Mouse (Mus musculus) stomach, postnatal 0 days (tissue): Measurements from ENCODE around the gene 6430550D23Rik. TPM values are rescaled to one million over a fixed set of nuclear protein-coding genes. Genes with fewer than 3 reads are reported as not detected.

Source experiments
- ATAC-seq: fragments of 200-750 bp; cut with Nextera tagmentation; 2 replicates; pipeline ENCODE4 v1.8.0; 2017; ENCODE audit not compliant: low FRiP score, low TSS enrichment
- DNase-seq: peaks from one replicate; pipeline ENCODE4 v3.0.0-alpha.2; 2016; ENCODE audit warnings: low spot score
- H3K27ac ChIP-seq: fragments of 300-500 bp; sonication (generic); replicated peaks from 2 replicates; pipeline ENCODE4 v1.5.1; 2014; ENCODE audit warnings: mild to moderate bottlenecking, control low read depth
- H3K27me3 ChIP-seq: fragments of 300-500 bp; sonication (generic); 2 replicates; pipeline ENCODE4 v1.6.1; 2014; ENCODE audit warnings: low read length; ENCODE audit not compliant: control insufficient read depth, insufficient read depth
- H3K36me3 ChIP-seq: fragments of 300-500 bp; sonication (generic); 2 replicates; pipeline ENCODE4 v1.6.1; 2014; ENCODE audit warnings: low read length, mixed read lengths; ENCODE audit not compliant: control insufficient read depth, insufficient read depth
- H3K4me1 ChIP-seq: fragments of 300-500 bp; sonication (generic); replicated peaks from 2 replicates; pipeline ENCODE4 v1.6.1; 2014; ENCODE audit warnings: antibody characterized with exemption; ENCODE audit not compliant: control insufficient read depth, insufficient read depth
- H3K4me2 ChIP-seq: fragments of 300-500 bp; sonication (generic); replicated peaks from 2 replicates; pipeline ENCODE4 v1.6.1; 2014; ENCODE audit warnings: low read depth, mild to moderate bottlenecking, control low read depth, moderate library complexity
- H3K4me3 ChIP-seq: fragments of 300-500 bp; sonication (generic); 2 replicates; pipeline ENCODE4 v1.5.1; 2014; ENCODE audit warnings: low read depth, low read length, control low read depth
- H3K9ac ChIP-seq: fragments of 300-500 bp; sonication (generic); 2 replicates; pipeline ENCODE4 v1.6.1; 2014; ENCODE audit warnings: mild to moderate bottlenecking, low read length, control low read depth, mixed read lengths
- H3K9me3 ChIP-seq: fragments of 300-500 bp; sonication (generic); 2 replicates; pipeline ENCODE4 v1.6.1; 2016; ENCODE audit warnings: low read length; ENCODE audit not compliant: control insufficient read depth
- CTCF ChIP-seq: IDR thresholded peaks from 2 replicates; pipeline ENCODE4 v1.5.1; 2016; ENCODE audit warnings: antibody characterized with exemption, low read depth, mild to moderate bottlenecking, moderate library complexity
- EP300 ChIP-seq: optimal IDR thresholded peaks from 2 replicates; pipeline ENCODE3; 2016; ENCODE audit warnings: antibody characterized with exemption
- WGBS: fragments of 180-500 bp; shearing (Covaris S2); extraction: QIAGEN DNeasy Blood & Tissue Kit; methylation state at CpG from one replicate; pipeline ENCODE4 v1.1.7; 2014; 5-methylcytosine and 5-hydroxymethylcytosine counted together
- polyA plus RNA-seq: library from polyadenylated mRNA; unstranded; fragments of >200 nt; fragmentation: Nextera tagmentation; extraction: Ambion mirVana; gene quantifications from 2 replicates; pipeline ENCODE4 v1.2.1, GENCODE M21; 2015

The 6430550D23Rik gene
- polyA plus RNA-seq, 1 experiment from 2014 or later = 0.65 TPM

DNA sequence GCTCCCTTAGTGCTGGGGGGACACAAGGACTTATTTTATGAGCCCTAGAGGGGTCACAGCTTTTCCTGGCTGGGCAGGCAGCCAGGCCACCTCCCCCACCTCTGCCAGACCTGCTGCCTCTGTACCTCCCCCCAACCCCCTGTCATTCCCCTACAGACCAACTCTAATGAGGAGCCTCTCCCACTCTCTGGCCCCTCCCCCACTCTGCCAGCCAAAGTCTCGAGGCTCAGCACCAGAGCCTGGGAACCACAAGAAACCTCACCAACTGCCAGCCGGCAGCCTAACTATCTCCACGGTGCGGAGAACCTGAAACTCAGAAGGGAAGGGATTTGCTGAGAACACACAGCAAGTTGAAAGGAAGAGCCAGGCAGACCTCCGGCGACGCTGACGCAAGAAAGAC is 64.3 kb downstream of the 6430550D23Rik start:
- Histone ChIP-seq H3K4me3 (no peak overlapping the region), H3K36me3 (no peaks in the 10 kb centered on the region), H3K9me3 (no peaks in the 10 kb centered on the region), H3K9ac (no peak overlapping the region), H3K4me2 (peak overlapping the region; percentile 32), H3K4me1 (peaks cover 2% of the 10 kb centered on the region; the same call in 1 of the 2 replicates), H3K27ac (no peak overlapping the region), H3K27me3 (no peaks in the 10 kb centered on the region)
- ATAC-seq = no peak
- no peak for DNase-seq
- TF ChIP-seq EP300 (no peak), CTCF (no peak)
- 12% methylated on average over 8 of the region's 8 CpGs for WGBS

DNA sequence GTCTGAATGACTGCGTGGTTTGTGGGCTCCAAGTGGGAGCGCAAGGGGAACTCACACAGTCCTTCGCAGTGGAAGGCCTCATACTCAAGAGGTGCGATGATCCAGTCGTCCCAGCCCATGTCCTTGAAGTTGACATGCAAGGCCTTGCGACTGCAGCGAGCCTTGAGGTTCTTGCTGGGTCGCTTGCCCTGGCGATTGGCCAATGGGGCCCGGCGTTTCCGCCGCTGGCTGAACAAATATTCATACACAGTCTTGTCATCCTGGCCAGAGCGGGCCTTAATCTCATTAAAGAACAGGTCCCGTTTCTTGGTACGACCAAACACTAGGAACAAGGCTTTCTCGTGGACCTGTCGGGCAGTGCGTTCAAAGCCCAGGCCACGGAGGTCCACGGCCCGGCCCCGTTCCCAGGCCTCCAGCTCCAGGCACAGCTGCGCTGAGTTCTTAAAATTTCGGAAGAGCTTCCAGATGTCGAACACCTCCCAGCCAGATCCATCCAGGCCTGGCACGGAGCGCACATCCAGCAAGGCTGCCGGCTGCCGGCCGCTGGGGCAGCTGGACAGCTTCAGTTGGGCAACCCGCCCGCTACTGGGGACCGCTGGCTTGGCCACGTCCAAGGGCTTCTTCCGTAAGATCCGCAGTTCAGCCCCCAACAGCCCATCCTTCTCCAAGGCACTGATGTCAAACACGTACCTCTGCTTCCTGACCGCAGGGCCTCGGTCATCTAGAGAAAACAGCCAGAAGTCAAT is 65.9 kb downstream of the 6430550D23Rik start:
- Histone ChIP-seq H3K4me1 (peaks cover 2% of the 10 kb centered on the region; the same call in 1 of the 2 replicates), H3K36me3 (no peaks in the 10 kb centered on the region), H3K27me3 (no peaks in the 10 kb centered on the region), H3K4me2 (no peak overlapping the region), H3K27ac (no peak overlapping the region), H3K9me3 (no peaks in the 10 kb centered on the region), H3K9ac (no peak overlapping the region), H3K4me3 (no peak overlapping the region)
- TF ChIP-seq CTCF (no peak), EP300 (no peak)
- WGBS = 77% methylated on average over 40 of the region's 40 CpGs
- no peak for ATAC-seq
- peak; percentile 65 for DNase-seq

DNA sequence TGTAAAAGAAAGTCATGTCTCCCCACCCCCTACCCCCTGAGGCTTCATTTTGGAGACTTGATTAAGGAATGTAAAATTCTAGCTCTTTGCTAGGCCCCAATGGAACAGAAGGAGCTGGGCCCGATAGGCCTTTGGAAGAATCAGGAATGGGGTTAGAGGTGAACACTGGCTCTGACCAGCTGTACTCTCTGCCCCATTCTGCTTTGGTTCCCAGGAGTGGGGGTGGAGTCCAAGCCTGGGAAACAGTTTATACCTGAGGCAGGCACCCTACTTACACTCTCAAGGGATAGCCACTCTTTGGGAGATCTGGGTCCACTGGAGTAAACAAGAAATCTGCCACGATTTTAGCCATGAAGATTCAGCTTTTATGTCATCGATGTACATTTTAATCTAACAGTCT is 67.1 kb downstream of the 6430550D23Rik start, which contains the start of gene Gm15557:
TSS of gene Gm15557 (plus strand) at position 48 of the 400 bp plus-strand sequence.
- H3K36me3 ChIP-seq = no peaks in the 10 kb centered on the region
- WGBS = 91% methylated on average over 3 of the region's 3 CpGs
- no peak within 1 kb of the TSS for H3K27ac ChIP-seq
- ATAC-seq (no peak), DNase-seq (no peak)
- H3K4me1 ChIP-seq = peaks cover 2% of the 10 kb centered on the region; the same call in 1 of the 2 replicates
- H3K9me3 ChIP-seq = no peaks in the 10 kb centered on the region
- no peak within 1 kb of the TSS for H3K9ac ChIP-seq
- no peaks in the 10 kb centered on the region for H3K27me3 ChIP-seq
- H3K4me2 ChIP-seq = no peak within 1 kb of the TSS
- no peak within 1 kb of the TSS for H3K4me3 ChIP-seq
- TF ChIP-seq EP300 = no peak

DNA sequence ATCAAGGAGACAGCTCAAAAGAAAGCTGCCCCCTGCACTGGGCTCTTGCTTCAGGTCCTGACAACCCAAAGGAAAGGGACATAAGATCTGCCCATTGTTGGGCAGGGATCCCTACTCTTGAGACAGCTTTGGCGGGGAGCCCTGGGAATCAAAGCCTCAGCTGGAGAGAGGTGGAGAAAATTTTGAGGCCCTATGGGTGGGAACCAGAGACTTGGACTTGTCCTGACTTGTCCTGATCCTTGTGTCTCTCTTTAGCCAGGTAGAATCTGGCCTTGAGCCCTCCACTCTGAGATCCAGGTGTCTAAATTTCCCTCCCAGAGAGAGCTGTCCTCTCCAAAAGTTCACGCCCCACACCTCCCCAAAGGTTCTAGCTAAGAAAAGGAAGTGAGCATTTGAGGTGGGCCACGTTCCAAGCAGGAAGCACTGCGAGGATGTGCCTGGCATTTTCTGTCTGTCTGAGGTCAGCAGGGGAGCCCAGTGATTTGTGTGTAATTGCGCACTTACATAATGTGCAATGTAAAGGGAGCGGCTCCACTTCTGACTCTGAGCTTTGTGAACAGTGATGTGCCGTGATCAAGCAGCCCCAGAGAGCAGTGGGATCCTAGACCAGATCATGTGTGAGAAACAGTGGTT is 67.8 kb downstream of the 6430550D23Rik start:
- Histone ChIP-seq H3K27me3 (no peaks in the 10 kb centered on the region), H3K4me3 (no peak overlapping the region), H3K36me3 (no peaks in the 10 kb centered on the region), H3K9me3 (no peaks in the 10 kb centered on the region), H3K9ac (no peak overlapping the region), H3K4me1 (peaks cover 2% of the 10 kb centered on the region; the same call in 1 of the 2 replicates), H3K4me2 (no peak overlapping the region), H3K27ac (no peak overlapping the region)
- DNase-seq (no peak), ATAC-seq (no peak)
- no peak for TF ChIP-seq EP300
- no peak for TF ChIP-seq CTCF
- 55% methylated on average over 7 of the region's 7 CpGs for WGBS

DNA sequence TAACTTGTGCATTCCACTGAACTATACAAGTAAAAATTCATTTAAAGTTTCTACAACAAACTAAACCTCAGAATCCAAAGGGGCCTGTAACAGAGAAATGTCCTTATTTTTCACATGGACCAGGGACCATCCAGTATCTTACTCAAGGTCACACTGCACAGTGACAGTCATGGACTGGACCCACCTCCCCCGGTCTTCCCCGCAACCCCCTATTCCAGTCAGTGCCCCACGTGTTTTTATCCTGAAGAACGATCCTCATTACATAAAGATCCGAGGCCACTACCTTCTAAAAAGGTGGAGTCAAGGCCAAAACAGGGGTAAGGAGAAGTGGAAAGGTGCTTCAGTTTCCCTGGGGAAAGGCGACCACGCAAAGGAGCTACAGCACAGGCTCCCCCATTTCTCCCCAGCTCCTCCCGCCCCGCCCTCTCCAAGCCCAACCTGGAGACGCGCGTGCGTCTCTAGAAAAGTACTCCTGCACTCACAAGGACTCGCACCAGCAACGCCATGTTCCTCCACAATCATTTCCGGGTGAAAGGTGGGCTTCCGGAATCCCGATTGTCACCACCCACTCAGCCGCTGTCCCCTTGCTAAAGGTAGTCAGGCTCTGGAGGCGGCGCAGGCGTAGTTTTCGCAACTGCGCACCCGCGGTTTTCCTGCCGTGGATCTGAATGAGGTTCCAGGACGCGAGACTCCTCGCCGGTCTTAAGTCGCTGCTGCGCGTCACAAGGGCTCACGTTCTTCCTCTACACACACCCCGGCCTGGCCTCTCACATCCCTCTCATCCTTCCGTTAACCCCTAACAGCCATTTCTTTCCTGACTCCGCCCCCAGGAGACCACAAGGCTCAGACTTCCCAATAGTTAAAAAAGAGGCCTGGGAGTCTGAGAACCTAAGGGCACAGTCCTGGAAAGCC is 78.0 kb downstream of the 6430550D23Rik start, which contains the start of gene Uqcc1:
TSS of gene Uqcc1 (minus strand) at position 780 of the 912 bp plus-strand sequence.
- TF ChIP-seq CTCF (no peak), EP300 (no peak)
- Histone ChIP-seq H3K9me3 (no peaks in the 10 kb centered on the region), H3K27ac (peak within 1 kb of the TSS; percentile 90), H3K27me3 (no peaks in the 10 kb centered on the region), H3K4me3 (peak within 1 kb of the TSS; percentile 65), H3K4me2 (peak within 1 kb of the TSS; percentile 75), H3K9ac (peak within 1 kb of the TSS; percentile 67), H3K36me3 (no peaks in the 10 kb centered on the region), H3K4me1 (peaks cover 5% of the 10 kb centered on the region; the same call in 1 of the 2 replicates)
- ATAC-seq (peak; percentile 94), DNase-seq (peak; percentile 91)
- WGBS = under 1% methylated on average over 38 of the region's 38 CpGs
